Mouse (Mus musculus): Measurements from ENCODE around the gene Lrmp. TPM values are rescaled to one million over a fixed set of nuclear protein-coding genes. Genes with fewer than 3 reads are reported as not detected.

The Lrmp gene
- polyA plus RNA-seq, 1 experiment from 2014 or later: 2.4 TPM

DNA sequence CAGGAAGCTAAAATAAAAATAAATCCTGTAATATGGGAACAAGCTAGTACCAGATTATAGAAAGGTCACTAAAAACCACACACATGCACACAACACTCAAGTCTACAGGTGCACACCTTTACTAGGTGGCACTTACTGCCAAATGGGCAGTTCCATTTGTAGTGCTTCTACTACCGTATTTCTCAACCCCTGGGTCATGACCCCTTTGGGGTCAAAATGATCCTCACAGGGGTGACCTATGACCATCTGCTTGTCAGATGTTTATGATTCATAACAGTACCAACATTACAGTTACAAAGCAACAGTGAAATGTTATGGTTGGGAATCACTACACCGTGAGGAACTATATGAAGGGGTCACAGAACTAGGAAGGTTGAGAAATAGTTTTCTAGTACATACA is 98.5 kb downstream of the Lrmp start:
- Histone ChIP-seq H3K36me3 (peaks cover 8% of the 10 kb centered on the region), H3K9ac (no peak overlapping the region), H3K4me1 (peaks cover 11% of the 10 kb centered on the region), H3K27ac (no peak overlapping the region), H3K4me2 (replicated peaks) (no peak overlapping the region), H3K27me3 (replicated peaks) (no peaks in the 10 kb centered on the region), H3K9me3 (no peaks in the 10 kb centered on the region), H3K4me3 (no peak overlapping the region)
- 77% methylated on average over 2 of the region's 2 CpGs for WGBS
- no peak for ATAC-seq (ENCODE audit: low FRiP score, low read depth)

DNA sequence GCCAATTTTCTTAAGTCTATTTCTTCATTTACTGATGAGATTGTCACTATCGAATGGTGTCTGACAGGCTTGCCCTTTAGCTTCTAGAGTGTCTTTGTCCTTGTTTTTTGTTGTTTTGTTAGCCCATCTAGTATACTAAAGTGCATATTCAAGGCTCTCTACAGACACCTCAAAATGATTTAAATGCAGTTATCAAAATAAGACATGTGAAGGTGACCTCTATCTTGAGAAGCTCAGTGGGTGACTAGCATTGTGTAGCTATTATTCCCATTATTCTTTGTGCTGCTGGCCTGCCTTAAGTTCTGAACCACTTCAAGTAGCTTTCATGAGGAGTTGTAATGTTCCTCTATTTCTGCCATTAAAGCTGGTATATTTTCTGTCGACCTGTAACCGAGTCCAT is 100.4 kb downstream of the Lrmp start:
- no peak overlapping the region for H3K9ac ChIP-seq
- ATAC-seq (ENCODE audit: low FRiP score, low read depth): no peak
- no peak overlapping the region for H3K4me3 ChIP-seq
- no peaks in the 10 kb centered on the region for H3K9me3 ChIP-seq
- WGBS: 96% methylated on average over 3 of the region's 3 CpGs
- H3K4me2 ChIP-seq (replicated peaks): no peak overlapping the region
- no peaks in the 10 kb centered on the region for H3K27me3 ChIP-seq (replicated peaks)
- peaks cover 7% of the 10 kb centered on the region for H3K4me1 ChIP-seq
- H3K27ac ChIP-seq: no peak overlapping the region
- peaks cover 15% of the 10 kb centered on the region for H3K36me3 ChIP-seq

DNA sequence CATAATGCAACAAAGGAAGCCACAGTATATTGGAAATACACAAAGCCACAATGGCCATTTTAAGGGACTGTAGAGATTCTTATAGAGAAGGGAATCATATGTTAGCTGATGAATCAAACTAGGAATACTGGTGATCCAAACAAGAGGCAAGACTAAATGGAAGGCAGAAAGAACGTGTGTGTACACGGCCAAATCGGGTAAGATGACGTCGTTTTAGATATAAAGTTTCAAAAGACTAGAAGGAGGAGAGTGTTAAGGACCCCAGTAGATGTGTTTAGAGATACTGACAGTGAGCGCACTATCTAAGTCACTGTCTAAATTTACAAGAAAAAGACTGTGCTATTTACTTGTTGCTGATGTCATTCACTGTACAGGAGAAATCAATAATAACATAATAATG is 108.8 kb downstream of the Lrmp start:
- no peak overlapping the region for H3K4me3 ChIP-seq
- no peak overlapping the region for H3K9ac ChIP-seq
- 94% methylated on average over 6 of the region's 6 CpGs for WGBS
- no peaks in the 10 kb centered on the region for H3K27me3 ChIP-seq (replicated peaks)
- H3K36me3 ChIP-seq: peaks cover 7% of the 10 kb centered on the region
- H3K4me2 ChIP-seq (replicated peaks): no peak overlapping the region
- no peak overlapping the region for H3K27ac ChIP-seq
- no peaks in the 10 kb centered on the region for H3K9me3 ChIP-seq
- ATAC-seq (ENCODE audit: low FRiP score, low read depth): no peak
- H3K4me1 ChIP-seq: no peaks in the 10 kb centered on the region

Other genes with a start within 250 kb of the Lrmp start
- 85.1 and 92.6 TPM in 2 replicates for gene Bcat1, start 39.5 kb upstream of the Lrmp start, polyA plus RNA-seq (2016; fragmentation: Nextera tagmentation; extraction: Ambion mirVana)
- gene Casc1, start 95.4 kb downstream of the Lrmp start, polyA plus RNA-seq (2016; fragmentation: Nextera tagmentation; extraction: Ambion mirVana): 0.59 and 0.60 TPM in 2 replicates
- gene Etfrf1, start 95.5 kb downstream of the Lrmp start, polyA plus RNA-seq (2016; fragmentation: Nextera tagmentation; extraction: Ambion mirVana): 31.7 and 34.7 TPM in 2 replicates
- gene Kras, start 134.6 kb downstream of the Lrmp start, polyA plus RNA-seq (2016; fragmentation: Nextera tagmentation; extraction: Ambion mirVana): 102 and 114 TPM in 2 replicates